Mouse (Mus musculus) ES-CJ7 (cell line): ENCODE data around the gene Trip10.

Experiments
- DNase-seq: peaks from one replicate; pipeline ENCODE4 v3.0.0; 2011; ENCODE audit warnings: low read depth, low spot score

Trip10 gene

DNA sequence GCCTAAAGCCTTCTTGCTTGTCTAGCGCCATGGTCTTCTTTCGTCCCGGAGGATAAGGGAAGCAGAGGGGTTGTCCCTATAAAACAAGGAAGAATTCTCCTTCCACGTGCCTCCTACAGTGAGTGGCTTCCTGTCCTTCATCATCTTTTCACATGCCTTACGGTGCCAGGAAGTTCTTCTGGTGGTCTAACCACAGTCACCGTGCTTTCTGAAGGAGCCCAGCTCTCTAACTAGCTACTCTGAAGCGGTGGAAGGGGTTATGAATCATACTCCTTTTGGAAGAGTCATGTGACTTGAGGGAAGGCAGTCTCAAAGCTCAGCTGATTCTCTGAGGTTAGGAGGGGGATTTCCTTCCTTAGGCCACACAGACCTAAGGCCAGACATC lies 41.4 kb downstream of the Trip10 start:
- no peak for DNase-seq

DNA sequence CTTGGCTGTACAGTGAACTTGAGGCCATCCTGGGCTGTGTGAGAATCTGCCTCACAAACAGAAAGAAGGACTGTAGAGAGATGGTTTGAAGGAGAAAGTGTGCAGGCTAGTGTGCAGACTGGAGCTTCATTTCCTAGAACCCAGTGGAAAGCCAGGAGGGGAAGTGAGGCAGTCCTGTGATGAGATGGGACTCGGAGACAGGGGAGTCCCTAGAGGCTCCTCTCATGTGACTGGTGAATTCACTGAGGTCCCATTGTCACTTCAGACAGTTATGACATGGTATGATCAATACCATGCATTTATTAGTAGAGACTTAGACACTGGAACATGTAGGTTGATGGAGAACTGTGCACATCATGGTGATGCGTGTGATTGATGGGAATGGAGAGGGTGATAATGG lies 43.0 kb downstream of the Trip10 start:
- no peak for DNase-seq

DNA sequence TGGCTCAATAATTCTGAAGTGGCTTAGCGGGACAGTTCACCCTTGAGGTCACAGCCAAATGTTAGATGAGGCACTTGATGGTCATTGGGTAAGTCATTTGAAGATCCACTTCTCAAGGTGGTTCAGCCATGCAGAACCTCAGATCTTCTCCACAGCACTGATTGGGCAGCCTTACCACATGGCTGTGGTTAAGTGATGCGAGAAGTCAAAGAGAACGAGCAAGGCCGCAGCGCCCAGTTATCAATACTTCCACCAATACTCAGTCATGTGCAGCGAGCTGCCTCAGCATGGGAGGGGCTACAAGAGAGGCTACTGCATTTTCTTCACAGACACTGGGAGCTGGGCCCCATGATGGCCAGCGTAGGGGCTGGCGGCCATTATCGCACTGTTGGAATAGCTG lies 43.7 kb downstream of the Trip10 start:
- no peak for DNase-seq

DNA sequence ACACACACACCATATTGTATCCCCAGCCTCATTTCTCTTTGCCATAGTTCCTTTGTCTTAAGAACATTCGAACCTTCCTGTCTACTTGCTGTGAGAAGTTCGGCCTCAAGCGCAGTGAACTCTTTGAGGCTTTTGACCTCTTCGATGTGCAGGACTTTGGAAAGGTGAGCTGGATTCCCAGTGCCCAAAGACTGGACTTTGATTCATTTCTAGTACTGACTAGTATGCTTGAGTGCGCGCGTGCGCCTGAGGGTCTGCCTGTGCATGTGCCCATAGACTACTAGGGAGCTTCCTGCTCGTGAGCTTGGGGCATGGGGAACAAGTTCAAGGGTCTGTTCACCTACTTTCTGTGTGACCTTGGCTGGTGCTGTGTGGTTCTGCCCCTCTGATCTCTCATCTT lies 46.7 kb downstream of the Trip10 start:
- no peak for DNase-seq

DNA sequence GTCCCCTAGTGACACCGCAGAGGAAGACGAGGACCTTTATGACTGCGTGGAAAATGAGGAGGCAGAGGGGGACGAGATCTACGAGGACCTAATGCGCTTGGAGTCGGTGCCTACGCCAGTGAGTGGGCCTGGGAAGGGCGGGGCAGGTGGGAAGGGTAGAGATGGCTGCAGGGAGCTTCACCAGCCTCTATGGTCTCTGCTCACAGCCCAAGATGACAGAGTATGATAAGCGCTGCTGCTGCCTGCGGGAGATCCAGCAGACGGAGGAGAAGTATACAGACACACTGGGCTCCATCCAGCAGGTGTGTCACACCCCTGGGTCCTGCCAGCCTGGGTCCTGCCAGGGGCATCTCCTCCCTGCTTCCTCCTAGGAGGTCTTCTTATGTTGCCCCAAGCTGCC lies 47.8 kb downstream of the Trip10 start:
- no peak for DNase-seq

DNA sequence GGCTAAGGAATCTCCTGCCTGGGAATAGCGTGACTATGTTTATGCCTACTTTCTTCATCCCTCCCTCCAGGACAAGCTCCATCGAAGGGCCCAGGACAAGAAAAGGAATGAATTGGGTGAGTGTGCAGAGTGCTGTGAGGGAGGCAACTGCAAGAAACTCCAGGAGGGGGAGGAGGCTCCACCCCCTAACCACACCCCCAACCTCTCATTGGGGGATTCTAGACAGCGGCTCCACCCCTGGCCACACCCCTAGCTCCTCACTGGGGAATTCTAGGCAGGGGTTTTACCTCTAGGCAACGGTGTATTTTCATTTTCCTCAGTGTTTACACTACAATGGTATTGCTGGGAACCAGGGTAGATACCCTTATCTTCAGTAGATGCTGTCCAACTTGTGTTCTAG lies 56.3 kb downstream of the Trip10 start:
- DNase-seq, result peak; percentile 22

DNA sequence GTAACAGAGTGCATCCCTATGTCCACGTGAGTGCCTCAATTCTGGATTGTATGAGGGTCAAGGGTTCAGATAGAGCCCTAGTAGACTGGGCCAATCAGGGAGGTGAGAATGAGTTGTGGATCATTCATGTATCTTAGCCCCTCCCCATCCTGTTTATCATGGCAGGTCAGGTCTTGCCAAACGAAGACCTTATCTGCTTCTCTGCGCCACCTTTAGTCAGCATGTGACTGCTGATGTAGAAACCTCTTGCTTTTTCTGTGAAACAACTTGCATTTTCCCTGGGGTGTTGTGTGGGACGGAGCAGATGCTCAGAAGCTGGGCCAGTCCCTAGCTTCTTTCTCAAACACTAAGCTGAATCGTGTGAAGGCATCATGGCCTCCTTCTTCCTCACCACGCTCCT lies 57.8 kb downstream of the Trip10 start:
- no peak for DNase-seq

DNA sequence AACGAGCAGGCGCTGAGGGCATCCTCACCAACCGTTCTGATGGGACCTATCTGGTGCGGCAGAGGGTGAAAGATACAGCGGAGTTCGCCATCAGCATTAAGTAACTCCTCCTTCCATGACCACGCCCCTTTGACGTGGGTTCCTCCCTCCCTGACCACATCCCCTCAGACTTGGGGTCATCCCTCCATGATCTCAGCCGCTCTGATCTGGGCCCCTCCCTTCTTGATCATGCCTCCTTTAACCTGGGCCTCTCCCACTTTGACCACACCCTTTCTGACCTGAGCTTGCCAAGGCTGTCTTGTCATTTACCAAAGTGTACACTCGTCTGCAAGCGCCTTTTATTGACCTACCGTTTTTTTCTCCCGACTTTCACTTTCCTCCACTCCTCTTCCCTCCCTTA lies 62.5 kb downstream of the Trip10 start:
- peak; percentile 81 for DNase-seq
